Mouse (Mus musculus): ENCODE results near the gene Cybb. TPM values are rescaled to one million over a fixed set of nuclear protein-coding genes. Genes with fewer than 3 reads are reported as not detected.

Gene Cybb
- 10.9 TPM for polyA plus RNA-seq (2014; fragmentation: Illumina TruSeq; extraction: RNeasy Lipid Tissue Mini Kit (QIAGEN cat#74804); ENCODE audit: low read depth, low replicate concordance)

DNA sequence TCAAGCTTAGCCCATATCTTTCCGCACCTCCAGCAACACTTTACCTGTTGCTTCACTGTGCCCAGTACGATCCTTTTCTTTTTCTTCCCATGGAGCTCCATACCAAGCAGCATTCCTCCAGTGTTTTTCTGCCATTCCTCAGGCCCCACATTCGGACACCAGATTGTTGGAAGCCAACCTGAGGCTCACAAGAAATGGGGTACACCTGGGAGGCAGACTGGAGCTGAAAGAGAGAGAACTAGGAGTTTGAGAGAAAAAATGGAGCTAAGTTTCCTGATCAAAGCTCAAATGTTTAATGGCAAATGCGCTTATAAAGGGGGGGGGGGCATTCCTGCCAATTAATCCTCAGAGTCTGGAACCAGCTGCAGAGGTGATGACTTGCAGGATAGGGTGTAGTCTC is at the start of gene Cybb:
Cybb (minus strand) TSS at position 101 of the 400 bp plus-strand sequence.

Other genes starting within 250 kb of the Cybb start
- gene Gm14862, start 230.9 kb downstream of the Cybb start, polyA plus RNA-seq (2014; fragmentation: Illumina TruSeq; extraction: RNeasy Lipid Tissue Mini Kit (QIAGEN cat#74804); ENCODE audit: low read depth, low replicate concordance), result not detected
- gene Xk, start 215.0 kb downstream of the Cybb start, polyA plus RNA-seq (2014; fragmentation: Illumina TruSeq; extraction: RNeasy Lipid Tissue Mini Kit (QIAGEN cat#74804); ENCODE audit: low read depth, low replicate concordance), result 6.6 TPM
- not detected for gene H2al1m, start 204.0 kb downstream of the Cybb start, polyA plus RNA-seq (2014; fragmentation: Illumina TruSeq; extraction: RNeasy Lipid Tissue Mini Kit (QIAGEN cat#74804); ENCODE audit: low read depth, low replicate concordance)
- gene H2al1k, start 137.1 kb downstream of the Cybb start, polyA plus RNA-seq (2014; fragmentation: Illumina TruSeq; extraction: RNeasy Lipid Tissue Mini Kit (QIAGEN cat#74804); ENCODE audit: low read depth, low replicate concordance), result not detected
- gene H2al1o, start 84.6 kb upstream of the Cybb start, polyA plus RNA-seq (2014; fragmentation: Illumina TruSeq; extraction: RNeasy Lipid Tissue Mini Kit (QIAGEN cat#74804); ENCODE audit: low read depth, low replicate concordance), result not detected
- 198 TPM for gene Dynlt3, start 175.2 kb upstream of the Cybb start, polyA plus RNA-seq (2014; fragmentation: Illumina TruSeq; extraction: RNeasy Lipid Tissue Mini Kit (QIAGEN cat#74804); ENCODE audit: low read depth, low replicate concordance)